ENCODE assay signal across 15 mouse cellular contexts in genomic region chr13:30062285-30062684, GRCm38 (mm10).
"Had no signal": no experiment of that assay in that cellular context is flagged by ENCODE, and none has a peak within 500 bp of the region (broad histone marks: within the 10 kb centered on the region; RNA-seq: fewer than 3 reads in every experiment).

No protein-coding gene starts in this region.

- ATAC-seq: lung, postnatal 0 days; midbrain, embryonic 16.5 days had no signal

- H3K36me3 ChIP-seq: midbrain, embryonic 12.5 days; neural tube, embryonic 12.5 days; stomach, embryonic 15.5 days had no signal

- H3K9me3 ChIP-seq: midbrain, embryonic 12.5 days; neural tube, embryonic 12.5 days; stomach, embryonic 15.5 days had no signal

- H3K9ac ChIP-seq: lung, embryonic 14.5 days; midbrain, embryonic 12.5 days; neural tube, embryonic 12.5 days; stomach, embryonic 15.5 days had no signal

- H3K27me3 ChIP-seq: midbrain, embryonic 12.5 days; neural tube, embryonic 12.5 days; stomach, embryonic 15.5 days had no signal

- H3K4me3 ChIP-seq: midbrain, embryonic 12.5 days; neural tube, embryonic 12.5 days; stomach, embryonic 15.5 days had no signal

- H3K27ac ChIP-seq: midbrain, embryonic 12.5 days; neural tube, embryonic 12.5 days; stomach, embryonic 15.5 days; stomach, postnatal 0 days had no signal

- H3K4me2 ChIP-seq: lung, embryonic 14.5 days; midbrain, embryonic 12.5 days; neural tube, embryonic 12.5 days; stomach, embryonic 15.5 days had no signal

- H3K4me1 ChIP-seq: neural tube, embryonic 12.5 days; stomach, embryonic 15.5 days had no signal

- DNase-seq: lung, adult 18-20 months; lung, embryonic 14.5 days; lung, postnatal 14 days; lung, postnatal 4 days; midbrain, embryonic 14.5 days; right cerebral cortex, postnatal 14 days; thymus, adult 2 months; thymus, postnatal 25 days; thymus, postnatal 4 days had no signal
